Mouse (Mus musculus): ENCODE measurements at regions not wholly inside any gene's neighbourhood (a gene's known extent, or its start where the extent isn't known, plus 50 kb on each side); places are given as distances from the start of the nearest gene placed in this dataset.

GRCm38 (mm10) chr16:12890094-12890493 lies 219.4 kb upstream of the Ercc4 start:
- TF ChIP-seq CTCF (IDR thresholded peaks at IDR 0.05; ENCODE audit: control insufficient read depth, insufficient read depth, insufficient replicate concordance, low read depth, low read length) (no peak), POLR2A (IDR thresholded peaks at IDR 0.05; ENCODE audit: control insufficient read depth, low read depth, low read length) (no peak)
